Mouse (Mus musculus): Measurements from ENCODE around the gene Cutal.
"Not testable (repeated sequence)": the region's sequence is repeated elsewhere in the genome, so short reads cannot be mapped to it uniquely, and the experiment has no call there.

The Cutal gene

GRCm38 (mm10) chr2:34874271-34874670 is at the start of gene Cutal:
Gene Cutal (plus strand): TSS chr2:34874396.
- DNase-seq: no peak

GRCm38 (mm10) chr2:34825827-34826459 is 48.3 kb upstream of the Cutal start, which contains the start of gene Fbxw2:
Gene Fbxw2 (minus strand): TSS chr2:34826311.
- peak; percentile 95 for DNase-seq

GRCm38 (mm10) chr2:34826460-34827231 is 47.5 kb upstream of the Cutal start:
- DNase-seq: no peak

- no peak for DNase-seq
Observed at GRCm38 (mm10) chr2:34827591-34827990, 46.6 kb upstream of the Cutal start.

- DNase-seq: no peak
Observed at GRCm38 (mm10) chr2:34828026-34828425, 46.2 kb upstream of the Cutal start.

GRCm38 (mm10) chr2:34830066-34830465 is 44.1 kb upstream of the Cutal start:
- not testable (repeated sequence) for DNase-seq

- not testable (repeated sequence) for DNase-seq
Observed at GRCm38 (mm10) chr2:34832766-34833457, 41.3 kb upstream of the Cutal start, which contains the start of gene Gm34653. Gene Gm34653 (plus strand): TSS chr2:34833007.

- no peak for DNase-seq
Observed at GRCm38 (mm10) chr2:34833624-34834023, 40.6 kb upstream of the Cutal start.

GRCm38 (mm10) chr2:34835669-34836068 is 38.5 kb upstream of the Cutal start:
- DNase-seq: no peak

GRCm38 (mm10) chr2:34840143-34840542 is 34.1 kb upstream of the Cutal start:
- not testable (repeated sequence) for DNase-seq

- peak; percentile 50 for DNase-seq
Observed at GRCm38 (mm10) chr2:34841706-34842105, 32.5 kb upstream of the Cutal start.

- peak; percentile 14 for DNase-seq
Observed at GRCm38 (mm10) chr2:34843211-34843939, 30.8 kb upstream of the Cutal start.

- DNase-seq: no peak
Observed at GRCm38 (mm10) chr2:34847702-34848101, 26.5 kb upstream of the Cutal start.

- no peak for DNase-seq
Observed at GRCm38 (mm10) chr2:34855265-34855664, 18.9 kb upstream of the Cutal start.

GRCm38 (mm10) chr2:34857728-34858127 is 16.5 kb upstream of the Cutal start:
- no peak for DNase-seq

GRCm38 (mm10) chr2:34869680-34870079 is 4.5 kb upstream of the Cutal start:
- DNase-seq: no peak

- peak; percentile 95 for DNase-seq
Observed at GRCm38 (mm10) chr2:34870520-34871474, 3.4 kb upstream of the Cutal start.

GRCm38 (mm10) chr2:34874816-34875345 is 685 bp downstream of the Cutal start, which contains the start of gene Psmd5:
Gene Psmd5 (minus strand): TSS chr2:34874968.
- DNase-seq: no peak

- DNase-seq: no peak
Observed at GRCm38 (mm10) chr2:34880054-34880453, 5.9 kb downstream of the Cutal start.

- DNase-seq: no peak
Observed at GRCm38 (mm10) chr2:34882757-34883156, 8.6 kb downstream of the Cutal start.

- DNase-seq: no peak
Observed at GRCm38 (mm10) chr2:34883190-34883589, 9.0 kb downstream of the Cutal start.

Measured in right cerebral cortex, adult 18-20 months (tissue).